Mouse (Mus musculus) lung, adult 2 months (tissue): ENCODE results near the gene Olfr770.

ENCODE experiments used
- CTCF ChIP-seq: fragments of 200-500 bp; IDR thresholded peaks from 2 replicates; pipeline ENCODE4 v1.5.1; 2011; ENCODE audit warnings: mild to moderate bottlenecking, low read length, control low read depth; ENCODE audit not compliant: insufficient read depth
- POLR2A ChIP-seq: fragments of 200-500 bp; IDR thresholded peaks from 2 replicates; pipeline ENCODE4 v1.6.1; 2011; ENCODE audit warnings: low read depth, mild to moderate bottlenecking, control low read depth, low read length, borderline replicate concordance; ENCODE audit errors: extremely low read depth

DNA sequence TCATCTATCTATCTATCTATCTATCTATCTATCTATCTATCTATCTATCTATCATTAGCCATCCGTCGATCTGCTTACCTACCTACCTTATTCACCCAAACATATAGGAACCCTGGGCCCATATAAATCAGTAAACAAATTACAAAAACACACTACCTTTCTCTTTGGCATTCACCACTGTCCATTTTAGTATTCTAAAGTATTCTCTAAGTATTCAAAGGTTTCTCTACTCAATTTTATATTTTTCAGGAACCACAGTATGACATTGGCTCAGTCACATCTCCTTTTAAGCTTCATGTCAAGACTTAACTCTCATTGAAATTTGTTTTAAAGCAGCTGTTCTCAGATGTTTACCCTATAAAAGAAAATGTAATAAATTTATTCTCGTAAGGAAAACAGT is 23.7 kb downstream of the Olfr770 start:
- TF ChIP-seq CTCF: no peak
- TF ChIP-seq POLR2A: no peak
